Mouse (Mus musculus) heart, adult 2 months (tissue): ENCODE data around the gene Gpr55.

Experiments used
- CTCF ChIP-seq: fragments of 200-600 bp; IDR thresholded peaks from 2 replicates; pipeline ENCODE4 v1.8.1; 2022; ENCODE audit warnings: antibody characterized with exemption, mild to moderate bottlenecking, moderate library complexity
- EP300 ChIP-seq: fragments of 200-500 bp; IDR thresholded peaks from 2 replicates; pipeline ENCODE4 v1.6.1; 2011; ENCODE audit warnings: low read depth, low read length, control low read depth; ENCODE audit not compliant: insufficient read depth

DNA sequence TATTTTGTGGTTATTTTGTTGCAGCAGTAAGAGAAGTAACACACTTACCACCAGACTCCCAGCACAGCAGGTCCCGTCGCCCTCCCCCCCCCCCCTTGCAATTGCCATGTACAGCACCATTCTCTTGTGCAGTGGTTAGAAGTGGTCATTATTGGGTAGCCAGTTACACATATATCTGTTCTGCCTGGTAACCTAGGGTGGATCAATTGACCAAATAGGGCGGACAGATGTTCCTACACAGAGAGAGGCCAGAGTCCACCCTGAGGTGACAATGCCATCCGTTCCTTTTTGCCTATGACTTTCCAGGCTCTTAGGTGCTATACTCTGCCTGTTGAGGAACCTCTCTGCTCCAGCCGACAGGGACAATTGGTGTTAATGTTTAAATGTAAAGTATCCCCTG is 35.6 kb downstream of the Gpr55 start:
- TF ChIP-seq CTCF (no peak), EP300 (no peak)
